Mouse (Mus musculus) brain, embryonic 14.5 days (tissue): ENCODE data around the gene Slc39a9.

ENCODE experiments used
- CTCF ChIP-seq: fragments of 200-500 bp; IDR thresholded peaks from 2 replicates; pipeline ENCODE4 v1.5.1; 2012; ENCODE audit warnings: inconsistent platforms, mild to moderate bottlenecking, moderate library complexity, borderline replicate concordance; ENCODE audit not compliant: insufficient read depth, insufficient read length; ENCODE audit errors: extremely low read depth
- POLR2A ChIP-seq: fragments of 200-500 bp; IDR thresholded peaks from 2 replicates; pipeline ENCODE4 v1.6.1; 2012; ENCODE audit warnings: mild to moderate bottlenecking, inconsistent platforms, borderline replicate concordance; ENCODE audit not compliant: poor library complexity, insufficient read depth, insufficient read length, severe bottlenecking; ENCODE audit errors: extremely low read depth

DNA sequence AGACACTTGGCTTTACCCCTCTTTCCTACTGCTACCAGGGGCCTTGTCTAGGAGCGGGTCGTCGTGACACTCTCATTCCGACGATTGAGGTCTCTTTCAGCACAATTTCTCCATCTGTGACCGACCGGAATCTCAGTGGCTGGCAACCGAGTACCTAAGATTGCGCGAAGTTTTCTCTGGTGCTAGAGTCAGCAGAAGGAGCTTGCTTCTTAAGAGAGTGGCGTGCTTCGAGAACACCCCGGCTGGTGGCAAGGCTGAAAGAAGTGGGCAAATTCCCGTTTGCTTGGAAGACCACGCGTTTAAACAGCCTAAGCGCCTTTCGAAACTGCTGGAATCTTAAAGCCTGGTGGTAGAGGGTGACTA is 804 bp downstream of the Slc39a9 start:
- TF ChIP-seq POLR2A (no peak), CTCF (no peak)
